Mouse (Mus musculus) cortical plate, adult 2 months (tissue): ENCODE measurements around the gene Nkiras2. TPM values are rescaled to one million over a fixed set of nuclear protein-coding genes. Genes with fewer than 3 reads are reported as not detected.
"Not testable (repeated sequence)": the region's sequence is repeated elsewhere in the genome, so short reads cannot be mapped to it uniquely, and the experiment has no call there.

ENCODE experiments used
- H3K27ac ChIP-seq: fragments of 200-500 bp; 2 replicates; pipeline ENCODE4 v1.5.1; 2012; ENCODE audit warnings: low read length, control low read depth, inconsistent platforms; ENCODE audit not compliant: insufficient read depth
- H3K4me1 ChIP-seq: fragments of 200-500 bp; 2 replicates; pipeline ENCODE4 v1.6.1; 2011; ENCODE audit warnings: low read length; ENCODE audit not compliant: control insufficient read depth, insufficient read depth
- H3K4me3 ChIP-seq: fragments of 200-500 bp; 2 replicates; pipeline ENCODE4 v1.5.1; 2011; ENCODE audit warnings: mild to moderate bottlenecking, low read length, control low read depth; ENCODE audit not compliant: insufficient read depth
- CTCF ChIP-seq: fragments of 200-500 bp; IDR thresholded peaks from 2 replicates; pipeline ENCODE4 v1.5.1; 2011; ENCODE audit warnings: mild to moderate bottlenecking, control low read depth, low read length; ENCODE audit not compliant: insufficient read depth; ENCODE audit errors: extremely low read depth
- POLR2A ChIP-seq: fragments of 200-500 bp; IDR thresholded peaks from 2 replicates; pipeline ENCODE4 v1.6.1; 2011; ENCODE audit warnings: mild to moderate bottlenecking, low read length, control low read depth; ENCODE audit not compliant: insufficient read depth; ENCODE audit errors: extremely low read depth
- polyA plus RNA-seq: library from polyadenylated mRNA; depleted of rRNA; stranded (reverse); fragments of >200 nt; gene quantifications from 2 replicates; pipeline ENCODE4 v1.2.3, GENCODE M21; 2012

Nkiras2 gene
- polyA plus RNA-seq, 1 experiment = 20.9 TPM

GRCm38 (mm10) chr11:100608796-100609195, 10.2 kb upstream of the Nkiras2 start:
- TF ChIP-seq CTCF (no peak), POLR2A (no peak)
- H3K27ac ChIP-seq = no peak overlapping the region

GRCm38 (mm10) chr11:100609355-100609996, 9.6 kb upstream of the Nkiras2 start:
- Histone ChIP-seq H3K4me1 (peaks cover 18% of the 10 kb centered on the region), H3K4me3 (no peak overlapping the region), H3K27ac (no peak overlapping the region)
- TF ChIP-seq CTCF (no peak), POLR2A (no peak)

More at GRCm38 (mm10) chr11:100608796-100609195, 10.2 kb upstream of the Nkiras2 start:
- peaks cover 21% of the 10 kb centered on the region for H3K4me1 ChIP-seq
- no peak overlapping the region for H3K4me3 ChIP-seq

- TF ChIP-seq POLR2A (no peak), CTCF (no peak)
- peaks cover 15% of the 10 kb centered on the region for H3K4me1 ChIP-seq
- H3K27ac ChIP-seq = no peak overlapping the region
- H3K4me3 ChIP-seq = no peak overlapping the region
These were observed 8.9 kb upstream of the Nkiras2 start for GRCm38 (mm10) chr11:100609997-100610680.

GRCm38 (mm10) chr11:100611627-100612026, 7.4 kb upstream of the Nkiras2 start:
- TF ChIP-seq CTCF (peak; percentile 42; the same call in 1 of the 2 replicates), POLR2A (no peak)
- Histone ChIP-seq H3K27ac (no peak overlapping the region), H3K4me3 (no peak overlapping the region), H3K4me1 (peaks cover 11% of the 10 kb centered on the region)

GRCm38 (mm10) chr11:100613241-100613640, 5.8 kb upstream of the Nkiras2 start:
- Histone ChIP-seq H3K4me3 (no peak overlapping the region), H3K4me1 (peaks cover 13% of the 10 kb centered on the region), H3K27ac (no peak overlapping the region)
- no peak for TF ChIP-seq CTCF
- no peak for TF ChIP-seq POLR2A

- H3K4me3 ChIP-seq = no peak overlapping the region
- no peak for TF ChIP-seq CTCF
- no peak for TF ChIP-seq POLR2A
- peaks cover 7% of the 10 kb centered on the region for H3K4me1 ChIP-seq
- no peak overlapping the region for H3K27ac ChIP-seq
These were observed 2.7 kb upstream of the Nkiras2 start for GRCm38 (mm10) chr11:100616332-100616731.

- not testable (repeated sequence) for H3K4me3 ChIP-seq, H3K4me1 ChIP-seq, H3K27ac ChIP-seq
These were observed 2.2 kb upstream of the Nkiras2 start for GRCm38 (mm10) chr11:100616836-100617235.

GRCm38 (mm10) chr11:100617480-100617879, 1.6 kb upstream of the Nkiras2 start:
- H3K27ac ChIP-seq = no peak overlapping the region
- no peak overlapping the region for H3K4me3 ChIP-seq
- TF ChIP-seq CTCF (no peak), POLR2A (no peak)
- peaks cover 6% of the 10 kb centered on the region for H3K4me1 ChIP-seq

- no peak for TF ChIP-seq CTCF
- peak; percentile 63; the same call in 1 of the 2 replicates for TF ChIP-seq POLR2A
- peaks cover 1% of the 10 kb centered on the region; the same call in 1 of the 2 replicates for H3K4me1 ChIP-seq
- peak overlapping the region; percentile 86 for H3K4me3 ChIP-seq
- peak overlapping the region; percentile 66 for H3K27ac ChIP-seq
These were observed 486 bp downstream of the Nkiras2 start for GRCm38 (mm10) chr11:100619485-100619975.

- peak within 1 kb of the TSS; percentile 66 for H3K27ac ChIP-seq
- peaks cover 1% of the 10 kb centered on the region; the same call in 1 of the 2 replicates for H3K4me1 ChIP-seq
- H3K4me3 ChIP-seq = peak within 1 kb of the TSS; percentile 86
- no peak for TF ChIP-seq CTCF
- peak; percentile 63; the same call in 1 of the 2 replicates for TF ChIP-seq POLR2A
These were observed 938 bp downstream of the Nkiras2 start, which contains the start of gene Dnajc7 for GRCm38 (mm10) chr11:100619982-100620381. TSS of gene Dnajc7 (minus strand) at chr11:100620168.
